ENCODE assay signal across 20 mouse cellular contexts in genomic region chr13:9314713-9315112, GRCm38 (mm10). TPM values are rescaled to one million over a fixed set of nuclear protein-coding genes. Genes with fewer than 3 reads are reported as not detected.
A peak's percentile ranks its signal among the peaks of the same experiment; 100 is the strongest.
DNase-seq lines count a peak whose midpoint lies in the region; ATAC-seq and TF ChIP-seq lines count a peak whose summit lies in the region.
"Had no signal": no experiment of that assay in that cellular context is flagged by ENCODE, and none has a peak within 500 bp of the region (broad histone marks: within the 10 kb centered on the region; RNA-seq: fewer than 3 reads in every experiment).

No protein-coding gene starts in this region.

- peak overlapping the region; percentile 8; the same call in 1 of the 2 replicates for H3K27ac ChIP-seq in gastrocnemius, adult 2 months
- H3K27ac ChIP-seq in heart, embryonic 16.5 days (ENCODE audit: low read length) = peak overlapping the region; percentile 72
- H3K27ac ChIP-seq in liver, adult 2 months (replicated peaks; ENCODE audit: insufficient read depth, low read depth, low read length) = no peak overlapping the region
- no peak overlapping the region for H3K27ac ChIP-seq in liver, embryonic 11.5 days (ENCODE audit: low read depth, low read length)
- H3K27ac ChIP-seq in midbrain, embryonic 14.5 days (replicated peaks; ENCODE audit: low read depth, low read length) = 0 out of 2 replicates have a peak overlapping the region, but pooled peaks have one; percentile 14
- H3K27ac ChIP-seq in midbrain, embryonic 15.5 days = no peak overlapping the region
- H3K27ac ChIP-seq: forebrain, embryonic 13.5 days; limb, embryonic 10.5 days; limb, embryonic 15.5 days; liver, embryonic 15.5 days had no signal

- H3K36me3 ChIP-seq in heart, embryonic 16.5 days (ENCODE audit: control insufficient read depth, insufficient read depth) = no peaks in the 10 kb centered on the region
- H3K36me3 ChIP-seq in liver, adult 2 months (ENCODE audit: control insufficient read depth, insufficient read depth, low read length) = no peaks in the 10 kb centered on the region
- no peaks in the 10 kb centered on the region for H3K36me3 ChIP-seq in liver, embryonic 11.5 days (ENCODE audit: control insufficient read depth, insufficient read depth, low read length)
- no peaks in the 10 kb centered on the region for H3K36me3 ChIP-seq in midbrain, embryonic 14.5 days (ENCODE audit: control insufficient read depth, insufficient read depth, low read length)
- H3K36me3 ChIP-seq in midbrain, embryonic 15.5 days (replicated peaks) = no peaks in the 10 kb centered on the region
- H3K36me3 ChIP-seq: G1E; limb, embryonic 10.5 days; limb, embryonic 15.5 days; liver, embryonic 15.5 days had no signal

- H3K4me2 ChIP-seq in heart, embryonic 16.5 days (ENCODE audit: low read depth, low read length) = no peak overlapping the region
- H3K4me2 ChIP-seq in liver, embryonic 11.5 days = no peak overlapping the region
- no peak overlapping the region for H3K4me2 ChIP-seq in midbrain, embryonic 14.5 days (ENCODE audit: low read length)
- no peak overlapping the region for H3K4me2 ChIP-seq in midbrain, embryonic 15.5 days
- H3K4me2 ChIP-seq: forebrain, embryonic 13.5 days; limb, embryonic 15.5 days; liver, embryonic 15.5 days had no signal

- 63% methylated on average over 4 of the region's 4 CpGs for WGBS in heart, embryonic 16.5 days
- 60% methylated on average over 4 of the region's 4 CpGs for WGBS in liver, adult 2 months
- WGBS in liver, embryonic 11.5 days = 71% methylated on average over 4 of the region's 4 CpGs
- 74% methylated on average over 4 of the region's 4 CpGs for WGBS in midbrain, embryonic 14.5 days
- WGBS in midbrain, embryonic 15.5 days = 72% methylated on average over 4 of the region's 4 CpGs

- no peak for TF ChIP-seq POLR2A in liver, adult 2 months (IDR thresholded peaks at IDR 0.05; ENCODE audit: extremely low read depth, insufficient read depth, low read length)

- H3K9me3 ChIP-seq in heart, embryonic 16.5 days (replicated peaks; ENCODE audit: control insufficient read depth, low read length) = no peaks in the 10 kb centered on the region
- H3K9me3 ChIP-seq in liver, embryonic 11.5 days (ENCODE audit: control insufficient read depth, low read length) = no peaks in the 10 kb centered on the region
- H3K9me3 ChIP-seq in midbrain, embryonic 14.5 days (ENCODE audit: control insufficient read depth, low read length) = no peaks in the 10 kb centered on the region
- H3K9me3 ChIP-seq in midbrain, embryonic 15.5 days = no peaks in the 10 kb centered on the region
- H3K9me3 ChIP-seq: forebrain, embryonic 13.5 days; G1E; limb, embryonic 10.5 days; limb, embryonic 15.5 days; liver, embryonic 15.5 days had no signal

- H3K79me2 ChIP-seq in liver, adult 2 months (ENCODE audit: control insufficient read depth, insufficient read depth, low read length) = peaks cover 15% of the 10 kb centered on the region; the same call in 1 of the 2 replicates

- H3K4me3 ChIP-seq in gastrocnemius, adult 2 months = no peak overlapping the region
- H3K4me3 ChIP-seq in heart, embryonic 16.5 days (ENCODE audit: low read length) = no peak overlapping the region
- no peak overlapping the region for H3K4me3 ChIP-seq in liver, adult 2 months (ENCODE audit: insufficient read depth, low read depth, low read length)
- H3K4me3 ChIP-seq in liver, embryonic 11.5 days (ENCODE audit: low read depth, low read length) = no peak overlapping the region
- H3K4me3 ChIP-seq in midbrain, embryonic 14.5 days (replicated peaks; ENCODE audit: low read depth, low read length) = no peak overlapping the region
- no peak overlapping the region for H3K4me3 ChIP-seq in midbrain, embryonic 15.5 days
- H3K4me3 ChIP-seq: forebrain, embryonic 13.5 days; limb, embryonic 10.5 days; limb, embryonic 15.5 days; liver, embryonic 15.5 days had no signal

- H3K27me3 ChIP-seq in heart, embryonic 16.5 days (ENCODE audit: control insufficient read depth, insufficient read depth, low read length) = no peaks in the 10 kb centered on the region
- H3K27me3 ChIP-seq in liver, adult 2 months (ENCODE audit: control insufficient read depth, insufficient read depth, low read length) = no peaks in the 10 kb centered on the region
- H3K27me3 ChIP-seq in liver, embryonic 11.5 days (replicated peaks; ENCODE audit: control insufficient read depth, insufficient read depth, low read length) = no peaks in the 10 kb centered on the region
- no peaks in the 10 kb centered on the region for H3K27me3 ChIP-seq in midbrain, embryonic 14.5 days (ENCODE audit: control insufficient read depth, insufficient read depth, low read length)
- H3K27me3 ChIP-seq in midbrain, embryonic 15.5 days (replicated peaks) = no peaks in the 10 kb centered on the region
- H3K27me3 ChIP-seq: forebrain, embryonic 13.5 days; limb, embryonic 15.5 days; liver, embryonic 15.5 days; Patski had no signal

- intact Hi-C loops in gastrocnemius, adult 2 months (cut with DNase I) = no loop called here
- intact Hi-C loops in gastrocnemius, postnatal 14 days (cut with DNase I; ENCODE audit: low total_unique reads) = no loop called here

- ATAC-seq in heart, embryonic 16.5 days (replicated peaks; ENCODE audit: extremely low read depth, insufficient read depth, low FRiP score) = no peak
- ATAC-seq in liver, embryonic 11.5 days (replicated peaks; ENCODE audit: low FRiP score) = no peak
- ATAC-seq in midbrain, embryonic 14.5 days (ENCODE audit: low FRiP score, low TSS enrichment) = no peak
- ATAC-seq in midbrain, embryonic 15.5 days (replicated peaks) = no peak
- ATAC-seq: intestine, postnatal 0 days; Patski had no signal

- H3K4me1 ChIP-seq in heart, embryonic 16.5 days (ENCODE audit: control insufficient read depth, insufficient read depth, low read length) = peaks cover 34% of the 10 kb centered on the region
- H3K4me1 ChIP-seq in liver, adult 2 months (ENCODE audit: control insufficient read depth, insufficient read depth, low read length) = peaks cover 17% of the 10 kb centered on the region
- H3K4me1 ChIP-seq in liver, embryonic 11.5 days (replicated peaks; ENCODE audit: control insufficient read depth, insufficient read depth, low read length) = no peaks in the 10 kb centered on the region
- H3K4me1 ChIP-seq in midbrain, embryonic 14.5 days (ENCODE audit: control insufficient read depth, insufficient read depth, low read length) = peaks cover 5% of the 10 kb centered on the region; the same call in 1 of the 2 replicates
- peaks cover 13% of the 10 kb centered on the region for H3K4me1 ChIP-seq in midbrain, embryonic 15.5 days
- H3K4me1 ChIP-seq: limb, embryonic 10.5 days; liver, embryonic 15.5 days had no signal

- no peak for TF ChIP-seq CTCF in gastrocnemius, adult 2 months (IDR thresholded peaks at IDR 0.05)
- no peak for TF ChIP-seq CTCF in liver, adult 2 months (IDR thresholded peaks at IDR 0.05; ENCODE audit: low read depth, low read length)

- H3K9ac ChIP-seq in heart, embryonic 16.5 days (ENCODE audit: low read length) = no peak overlapping the region
- H3K9ac ChIP-seq in liver, adult 2 months (ENCODE audit: low read depth, low read length) = no peak overlapping the region
- no peak overlapping the region for H3K9ac ChIP-seq in liver, embryonic 11.5 days (ENCODE audit: low read depth, low read length)
- H3K9ac ChIP-seq in midbrain, embryonic 14.5 days (replicated peaks; ENCODE audit: low read length) = no peak overlapping the region
- H3K9ac ChIP-seq in midbrain, embryonic 15.5 days = no peak overlapping the region
- H3K9ac ChIP-seq: forebrain, embryonic 13.5 days; limb, embryonic 15.5 days; liver, embryonic 15.5 days had no signal

- DNase-seq in gastrocnemius, adult 2 months = no peak
- DNase-seq in gastrocnemius, postnatal 14 days = no peak
- DNase-seq in heart, adult 9 months (ENCODE audit: low spot score in 2 of 2) = no peak
- DNase-seq in liver, adult 2 months (ENCODE audit: extremely low read depth, low read depth, low spot score) = peak; percentile 37
- no peak for DNase-seq in liver, embryonic 11.5 days (ENCODE audit: low spot score)
- no peak for DNase-seq in midbrain, embryonic 14.5 days
- DNase-seq: gastrocnemius, postnatal 25 days; layer of hippocampus, adult 9-11 months; right cerebral cortex, postnatal 25 days; thymus, adult 18-20 months; thymus, postnatal 25 days had no signal

RNA-seq across cellular contexts. Expression of gene Dip2c, which starts 38.4 kb away (rescaled TPM):
- 10 to 100 TPM; 10.6 to 15.5 TPM for total RNA-seq in gastrocnemius, adult 2 months (2021)
- total RNA-seq in gastrocnemius, postnatal 14 days (2021) = 10 to 100 TPM; 12.4 to 13.5 TPM
- 5.6 and 6.8 TPM in 2 replicates for polyA plus RNA-seq in heart, embryonic 16.5 days (2015; fragmentation: Nextera tagmentation; extraction: Ambion mirVana)
- 10.7 and 12.9 TPM in 2 replicates for total RNA-seq in liver, adult 2 months (2014; rRNA removed)
- 4.0 and 4.7 TPM in 2 replicates for polyA plus RNA-seq in liver, adult 2 months (2012; rRNA removed)
- 2.2 and 2.5 TPM in 2 replicates for polyA plus RNA-seq in liver, embryonic 11.5 days (2014; fragmentation: Nextera tagmentation; extraction: Ambion mirVana)
- 21.3 and 22.1 TPM in 2 replicates for polyA plus RNA-seq in midbrain, embryonic 14.5 days (2014; fragmentation: Nextera tagmentation; extraction: Ambion mirVana)
- polyA plus RNA-seq in midbrain, embryonic 15.5 days (2015; fragmentation: Nextera tagmentation; extraction: Ambion mirVana) = 14.0 and 14.7 TPM in 2 replicates
- polyA plus RNA-seq: G1E had no signal

Comparison
In these comparisons a context has a peak if more than half of its experiments do, and no peak if none do; other contexts are left out.
1. H3K27ac ChIP-seq: peak in gastrocnemius, adult 2 months (single experiment), heart, embryonic 16.5 days (single experiment) and midbrain, embryonic 14.5 days (single experiment); none in liver, adult 2 months (single experiment), liver, embryonic 11.5 days (single experiment) and midbrain, embryonic 15.5 days (single experiment).